Mouse (Mus musculus): ENCODE results near the gene Slc25a10. TPM values are rescaled to one million over a fixed set of nuclear protein-coding genes. Genes with fewer than 3 reads are reported as not detected.
A peak's percentile ranks its signal among the peaks of the same experiment; 100 is the strongest.
"Not testable (repeated sequence)": the region's sequence is repeated elsewhere in the genome, so short reads cannot be mapped to it uniquely, and the experiment has no call there.

Gene Slc25a10
- total RNA-seq, 2 experiments from 2014 or later, result 18.7 to 20.4 TPM

- DNase-seq, result no peak
Observed at GRCm38 (mm10) chr11:120512790-120513453, 21.3 kb downstream of the Slc25a10 start.

DNA sequence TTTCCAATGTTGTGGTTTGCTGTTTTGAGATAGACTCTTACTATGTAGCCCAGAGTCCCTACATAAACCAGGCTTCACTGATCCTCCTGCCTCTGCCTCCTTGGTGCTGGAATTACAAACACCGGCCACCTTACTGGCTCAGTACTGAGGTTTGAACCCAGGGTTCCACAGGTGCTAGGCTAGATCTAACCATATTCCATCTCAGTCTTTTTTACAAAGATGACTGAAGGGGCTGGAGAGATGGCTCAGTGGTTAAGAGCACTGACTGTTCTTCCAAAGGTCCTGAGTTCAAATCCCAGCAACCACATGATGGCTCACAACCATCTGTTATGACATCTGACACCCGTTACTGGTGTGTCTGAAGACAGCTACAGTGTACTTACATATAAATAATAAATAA lies 22.6 kb downstream of the Slc25a10 start:
- not testable (repeated sequence) for DNase-seq

DNA sequence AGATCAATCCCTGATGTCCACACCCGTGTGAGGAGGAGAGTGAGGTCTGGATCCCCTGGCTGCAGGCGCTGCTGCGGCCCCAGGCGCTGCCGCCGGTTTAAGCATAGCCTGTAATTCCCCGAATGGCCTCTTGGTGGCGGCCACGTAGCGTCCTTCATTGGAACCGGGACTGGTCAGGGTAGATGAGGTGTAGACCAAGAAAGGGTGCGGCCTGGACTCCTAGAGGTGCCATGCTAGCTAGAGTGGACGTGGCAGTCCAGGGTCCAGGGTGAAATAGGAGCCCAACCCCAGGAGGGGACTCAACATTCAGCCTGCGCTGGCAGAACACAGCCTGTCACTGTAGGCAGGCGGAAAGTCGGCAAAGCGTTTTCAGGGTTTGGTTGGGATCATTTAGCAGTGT lies 24.0 kb downstream of the Slc25a10 start:
- peak; percentile 86 to 89 for DNase-seq

GRCm38 (mm10) chr11:120517147-120517546 lies 25.5 kb downstream of the Slc25a10 start:
- DNase-seq, result no peak

DNA sequence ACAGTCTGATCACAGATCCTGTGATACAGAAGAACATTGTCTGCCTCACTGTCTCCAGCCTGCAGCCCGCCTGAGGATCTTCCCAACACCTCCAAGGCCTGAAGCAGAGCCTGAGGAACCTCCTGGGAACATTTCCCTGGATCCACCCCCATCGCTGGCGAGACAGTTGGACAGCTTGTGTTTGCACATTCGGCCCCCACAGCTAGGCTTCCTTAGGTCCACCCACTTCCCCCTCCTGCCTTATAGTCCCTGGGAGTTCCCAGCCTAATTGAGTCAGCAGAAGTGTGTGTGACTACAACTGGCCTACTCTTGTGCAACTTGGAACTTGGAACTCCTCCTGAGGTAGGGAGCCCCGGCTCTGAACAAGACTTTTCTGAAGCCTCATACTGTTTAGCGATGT lies 26.4 kb downstream of the Slc25a10 start:
- peak; percentile 62 to 68 for DNase-seq

- no peak for DNase-seq
Observed at GRCm38 (mm10) chr11:120518558-120518957, 26.9 kb downstream of the Slc25a10 start.

- no peak for DNase-seq
Observed at GRCm38 (mm10) chr11:120519738-120520137, 28.1 kb downstream of the Slc25a10 start.

GRCm38 (mm10) chr11:120520498-120520897 lies 28.9 kb downstream of the Slc25a10 start:
- no peak for DNase-seq

GRCm38 (mm10) chr11:120520967-120521540 lies 29.4 kb downstream of the Slc25a10 start:
- peak in 1 of 2 experiments; percentile 17 for DNase-seq

DNA sequence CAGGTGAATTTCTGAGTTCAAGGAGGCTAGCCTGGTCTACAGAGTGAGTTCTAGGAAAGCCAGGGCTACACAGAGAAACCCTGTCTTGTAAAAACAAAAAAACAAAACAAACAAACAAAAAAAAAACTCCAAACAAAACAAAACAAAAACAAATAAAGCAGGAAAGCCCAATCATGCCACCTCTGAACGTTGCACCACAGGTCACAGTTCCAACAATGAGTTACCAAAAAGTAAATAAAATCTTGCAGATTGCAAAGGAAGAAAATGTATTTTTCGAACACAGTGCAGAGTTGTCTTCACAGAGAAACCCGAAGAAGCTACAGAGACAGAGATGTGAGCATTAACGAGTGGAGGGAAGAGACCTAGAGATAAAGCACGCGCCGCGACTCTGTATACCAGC lies 30.9 kb downstream of the Slc25a10 start:
- DNase-seq, result no peak

DNA sequence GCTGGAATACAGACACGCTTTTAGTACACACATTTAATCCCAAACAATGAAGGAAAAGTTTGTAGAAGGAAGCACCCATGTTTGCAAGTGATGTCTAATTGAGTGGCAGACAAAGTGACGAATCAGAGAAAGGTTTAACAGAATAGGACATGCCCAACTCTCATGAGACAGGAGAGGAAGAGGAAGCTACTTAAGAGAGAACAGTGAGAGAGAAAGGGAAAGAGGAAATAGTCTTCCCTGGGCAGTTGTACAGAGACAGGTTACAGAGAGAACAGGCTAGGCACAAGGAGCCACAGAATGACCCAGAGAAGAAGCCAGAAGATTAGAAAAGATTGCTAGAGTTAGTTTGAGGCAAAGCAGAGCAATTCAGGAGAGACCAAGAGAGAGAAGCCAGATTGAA lies 34.3 kb downstream of the Slc25a10 start:
- DNase-seq, result no peak

- no peak for DNase-seq
Observed at GRCm38 (mm10) chr11:120527690-120528354, 36.2 kb downstream of the Slc25a10 start.

DNA sequence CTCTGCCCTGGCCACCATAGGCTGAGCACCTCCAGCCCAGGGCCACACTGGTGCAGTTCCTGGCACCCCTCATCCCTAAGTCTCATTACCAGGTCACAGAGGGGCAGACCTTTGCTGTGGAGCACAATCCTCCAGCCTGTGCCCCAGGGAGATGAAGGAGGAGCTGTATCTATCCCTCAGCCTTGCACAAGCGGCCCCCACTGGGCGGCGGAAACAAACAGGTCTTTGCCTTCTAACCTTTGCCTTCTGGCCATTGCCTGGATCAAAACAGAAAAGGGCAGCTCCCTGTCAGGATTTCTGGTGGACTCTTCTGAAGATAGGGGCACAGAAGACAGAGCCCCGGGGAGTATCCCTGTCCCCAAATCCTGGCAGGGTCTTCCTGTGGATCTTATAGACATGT lies 37.3 kb downstream of the Slc25a10 start:
- no peak for DNase-seq

- DNase-seq, result no peak
Observed at GRCm38 (mm10) chr11:120530085-120530964, 38.7 kb downstream of the Slc25a10 start, which contains the start of gene Gcgr. Gene Gcgr, plus strand, starts transcription at chr11:120530699.

DNA sequence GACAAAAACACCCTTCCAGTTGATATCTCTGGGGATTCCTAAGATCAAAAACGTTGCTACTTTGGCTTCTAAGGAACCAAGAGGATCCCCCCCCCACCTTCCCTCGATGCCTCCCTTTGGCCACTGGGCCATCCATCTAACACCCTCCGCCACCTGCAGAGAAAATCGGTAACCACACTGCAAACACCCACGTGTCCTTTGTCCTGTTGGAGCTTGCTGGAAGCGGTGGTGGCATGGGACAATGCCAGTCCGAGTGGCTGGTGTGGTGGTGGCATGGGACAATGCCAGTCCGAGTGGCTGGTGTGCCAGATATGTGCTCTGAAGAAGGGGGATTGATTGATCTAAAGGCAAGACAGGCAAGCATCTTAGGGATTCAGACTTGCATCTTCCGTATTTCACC lies 40.0 kb downstream of the Slc25a10 start:
- DNase-seq, result no peak

GRCm38 (mm10) chr11:120534093-120534492 lies 42.5 kb downstream of the Slc25a10 start:
- no peak for DNase-seq

DNA sequence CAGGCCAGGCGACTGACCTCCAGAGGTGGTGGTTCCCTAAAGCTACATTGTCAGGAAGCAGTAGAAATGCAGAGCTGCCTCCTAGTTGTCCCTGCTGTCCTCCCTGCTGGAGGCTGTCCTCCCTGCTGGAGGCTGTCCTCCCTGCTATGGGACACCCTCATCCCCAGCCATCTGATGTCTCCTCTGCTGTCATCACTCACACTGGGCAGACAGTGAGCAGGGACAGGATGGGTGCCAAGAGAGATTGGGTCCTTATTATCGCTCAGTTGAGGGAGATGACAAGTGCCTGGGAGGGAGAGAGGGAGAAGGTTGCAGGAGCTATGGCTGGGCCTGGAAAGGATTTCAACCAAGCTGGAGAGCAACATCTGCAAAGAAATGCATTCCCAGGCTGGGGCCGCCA lies 43.5 kb downstream of the Slc25a10 start:
- DNase-seq, result no peak

- no peak for DNase-seq
Observed at GRCm38 (mm10) chr11:120535804-120536203, 44.2 kb downstream of the Slc25a10 start.

- DNase-seq, result no peak
Observed at GRCm38 (mm10) chr11:120538485-120538884, 46.8 kb downstream of the Slc25a10 start.

DNA sequence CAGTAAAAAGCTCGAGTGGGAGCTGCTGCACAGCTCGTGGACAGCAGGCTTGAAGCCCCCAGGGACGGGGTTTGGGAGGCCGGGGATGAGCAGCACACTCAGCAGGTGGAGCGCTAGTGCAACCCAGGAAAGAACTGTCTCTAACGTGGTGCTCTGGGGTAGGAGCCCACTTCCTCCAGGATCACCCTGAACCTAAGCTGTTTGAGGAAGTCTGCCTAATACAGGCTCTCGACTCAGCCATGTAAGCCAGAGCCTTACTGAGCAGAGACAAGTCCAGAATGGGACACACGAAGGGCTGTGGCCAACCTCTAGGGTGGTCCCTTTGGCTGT lies 47.3 kb downstream of the Slc25a10 start:
- no peak for DNase-seq

DNA sequence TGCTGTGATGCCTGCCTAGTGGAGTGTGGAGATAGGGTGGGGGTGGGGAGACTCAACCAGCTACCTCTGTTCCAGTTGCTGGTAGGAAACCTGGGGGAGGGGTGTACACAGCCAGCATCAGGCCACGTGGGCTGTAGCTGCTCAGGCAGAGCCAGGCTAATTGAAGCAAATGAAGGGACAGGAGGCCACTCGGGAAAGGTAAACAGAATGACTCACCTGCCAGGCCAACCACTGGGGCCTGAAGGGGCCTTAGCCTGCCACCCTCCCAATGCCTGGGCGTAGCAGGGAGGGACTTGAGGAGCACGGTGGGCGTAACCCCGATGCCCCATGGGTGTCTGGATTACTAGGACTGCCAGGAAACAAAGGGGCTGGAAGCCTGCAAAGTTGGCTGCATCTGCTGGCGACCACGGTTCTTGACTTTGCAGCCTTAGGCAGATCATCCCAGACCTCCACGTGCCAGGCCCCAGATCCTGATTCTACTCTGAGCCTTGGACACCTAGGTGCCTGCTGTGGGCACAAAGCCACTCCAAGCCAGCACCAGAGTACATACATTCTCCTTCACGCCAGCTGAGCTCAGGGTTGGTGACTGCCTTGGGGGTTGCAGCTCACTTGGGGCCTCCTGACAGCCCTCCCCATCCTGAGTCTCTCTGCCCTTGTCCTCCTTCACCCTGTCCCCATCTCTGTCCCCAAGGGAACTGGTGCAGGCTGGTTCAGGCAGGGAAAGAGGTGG lies 47.8 kb downstream of the Slc25a10 start:
- no peak for DNase-seq

GRCm38 (mm10) chr11:120541907-120542306 lies 50.3 kb downstream of the Slc25a10 start:
- DNase-seq, result no peak
